Mouse (Mus musculus) megakaryocyte, embryonic 14.5 days (primary cell): ENCODE data around the gene Chtf18.

Experiments
- FLI1 ChIP-seq: IDR thresholded peaks from 2 replicates; pipeline ENCODE4 v1.6.1; 2012; ENCODE audit warnings: low read length, inconsistent platforms, mixed read lengths
- GATA1 ChIP-seq: IDR thresholded peaks from 3 replicates; pipeline ENCODE4 v1.6.1; 2012; ENCODE audit warnings: mixed read lengths, low read length, inconsistent platforms, borderline replicate concordance

DNA sequence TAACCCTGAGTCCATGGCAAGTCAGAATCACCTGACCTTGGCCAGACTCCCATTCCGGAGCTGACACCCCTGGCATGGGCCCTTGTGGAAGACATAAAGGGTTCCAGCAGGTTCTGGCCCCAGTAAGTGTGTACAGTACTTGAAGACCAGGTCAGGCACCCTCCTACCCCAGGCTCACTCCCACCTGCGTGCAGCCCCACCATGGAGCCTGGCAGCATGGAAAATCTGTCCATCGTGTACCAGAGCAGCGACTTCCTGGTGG is 721 bp upstream of the Chtf18 start:
- TF ChIP-seq GATA1 (no peak), FLI1 (no peak)
